Mouse (Mus musculus): ENCODE measurements around the gene Hspb11. TPM values are rescaled to one million over a fixed set of nuclear protein-coding genes. Genes with fewer than 3 reads are reported as not detected.
A peak's percentile ranks its signal among the peaks of the same experiment; 100 is the strongest.

The Hspb11 gene
- polyA plus RNA-seq, 1 experiment from 2014 or later: 40.6 TPM

- no peaks in the 10 kb centered on the region for H3K9me3 ChIP-seq (ENCODE audit: control insufficient read depth, low read length)
- H3K9ac ChIP-seq (ENCODE audit: low read length): peak overlapping the region; percentile 74
- 14% methylated on average over 7 of the region's 7 CpGs for WGBS
- H3K4me2 ChIP-seq (ENCODE audit: low read length): peak overlapping the region; percentile 80
- H3K4me3 ChIP-seq (ENCODE audit: control insufficient read depth in 1 of 2, insufficient read depth in 1 of 2, low read depth in 1 of 2, low read length in 2 of 2): peak overlapping the region; percentile 60 to 76
- no peaks in the 10 kb centered on the region for H3K27me3 ChIP-seq (ENCODE audit: control insufficient read depth, insufficient read depth, low read length)
- H3K4me1 ChIP-seq (ENCODE audit: control insufficient read depth in 2 of 2, insufficient read depth in 2 of 2, low read length in 2 of 2): peaks cover 3 to 5% of the 10 kb centered on the region in 2 experiments; a peak in 3 of 4 replicates
- H3K36me3 ChIP-seq (ENCODE audit: control insufficient read depth, insufficient read depth, low read length): peaks cover 31% of the 10 kb centered on the region
- H3K27ac ChIP-seq (replicated peaks in 1 of 2; ENCODE audit: control insufficient read depth in 1 of 2, insufficient read depth in 1 of 2, low read depth in 2 of 2, low read length in 2 of 2): no peak overlapping the region
- no peak for ATAC-seq (ENCODE audit: insufficient number of reproducible peaks, insufficient read depth, low FRiP score, low read depth)
Measured at GRCm38 (mm10) chr4:107314479-107314805, 61.0 kb downstream of the Hspb11 start.

DNA sequence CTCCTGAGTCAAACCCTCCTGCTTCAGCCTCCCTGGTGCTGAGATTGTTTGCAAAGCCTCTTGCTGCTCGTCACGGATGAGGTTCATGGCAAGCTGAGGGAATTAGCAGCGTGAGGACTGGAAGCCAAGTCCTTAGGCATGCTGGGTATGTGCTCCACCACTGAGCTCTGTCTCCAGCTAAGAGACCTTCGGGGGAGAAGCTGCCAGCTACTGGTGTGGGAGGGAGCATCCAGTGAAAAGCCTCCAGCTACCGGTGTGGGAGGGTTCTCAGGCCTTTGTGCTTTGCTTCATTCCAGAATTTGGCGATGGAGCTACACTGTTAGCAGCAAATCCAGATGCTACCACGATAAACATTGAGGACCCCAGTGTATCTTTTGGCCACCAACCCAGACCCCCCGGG is 65.3 kb downstream of the Hspb11 start:
- H3K9me3 ChIP-seq (ENCODE audit: control insufficient read depth, low read length): no peaks in the 10 kb centered on the region
- peaks cover 3 to 5% of the 10 kb centered on the region in 2 experiments; a peak in 3 of 4 replicates for H3K4me1 ChIP-seq (ENCODE audit: control insufficient read depth in 2 of 2, insufficient read depth in 2 of 2, low read length in 2 of 2)
- no peak overlapping the region for H3K9ac ChIP-seq (ENCODE audit: low read length)
- no peak for ATAC-seq (ENCODE audit: insufficient number of reproducible peaks, insufficient read depth, low FRiP score, low read depth)
- no peak overlapping the region for H3K4me2 ChIP-seq (ENCODE audit: low read length)
- no peak overlapping the region for H3K4me3 ChIP-seq (ENCODE audit: control insufficient read depth in 1 of 2, insufficient read depth in 1 of 2, low read depth in 1 of 2, low read length in 2 of 2)
- 71% methylated on average over 8 of the region's 8 CpGs for WGBS
- H3K27me3 ChIP-seq (ENCODE audit: control insufficient read depth, insufficient read depth, low read length): no peaks in the 10 kb centered on the region
- peaks cover 69% of the 10 kb centered on the region for H3K36me3 ChIP-seq (ENCODE audit: control insufficient read depth, insufficient read depth, low read length)
- no peak overlapping the region for H3K27ac ChIP-seq (replicated peaks in 1 of 2; ENCODE audit: control insufficient read depth in 1 of 2, insufficient read depth in 1 of 2, low read depth in 2 of 2, low read length in 2 of 2)

DNA sequence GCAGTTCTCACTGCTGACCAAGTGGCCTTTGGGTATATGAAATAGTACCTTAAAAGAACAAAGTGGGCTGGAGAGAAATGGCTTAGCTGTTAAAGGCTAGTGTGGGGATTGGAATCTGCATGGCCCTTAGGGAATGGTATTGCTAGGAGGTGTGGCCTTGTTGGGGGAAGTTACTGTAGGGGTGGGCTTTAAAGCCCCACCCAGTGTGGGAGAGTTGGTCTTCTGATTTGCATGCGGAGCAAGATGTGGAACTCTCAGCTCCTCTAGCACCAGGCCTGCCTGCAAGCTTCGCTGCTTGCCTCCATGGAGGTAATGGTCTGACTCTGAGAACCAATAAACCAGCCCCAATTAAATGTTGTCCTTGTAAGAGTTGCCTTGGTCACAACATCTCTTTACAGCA is 67.6 kb downstream of the Hspb11 start:
- 85% methylated on average over 2 of the region's 2 CpGs for WGBS
- no peaks in the 10 kb centered on the region for H3K9me3 ChIP-seq (ENCODE audit: control insufficient read depth, low read length)
- peaks cover 75% of the 10 kb centered on the region for H3K36me3 ChIP-seq (ENCODE audit: control insufficient read depth, insufficient read depth, low read length)
- no peak overlapping the region for H3K27ac ChIP-seq (replicated peaks in 1 of 2; ENCODE audit: control insufficient read depth in 1 of 2, insufficient read depth in 1 of 2, low read depth in 2 of 2, low read length in 2 of 2)
- H3K4me3 ChIP-seq (ENCODE audit: control insufficient read depth in 1 of 2, insufficient read depth in 1 of 2, low read depth in 1 of 2, low read length in 2 of 2): no peak overlapping the region
- H3K9ac ChIP-seq (ENCODE audit: low read length): no peak overlapping the region
- H3K4me1 ChIP-seq (ENCODE audit: control insufficient read depth in 2 of 2, insufficient read depth in 2 of 2, low read length in 2 of 2): no peaks in the 10 kb centered on the region
- no peak for ATAC-seq (ENCODE audit: insufficient number of reproducible peaks, insufficient read depth, low FRiP score, low read depth)
- H3K4me2 ChIP-seq (ENCODE audit: low read length): no peak overlapping the region
- no peaks in the 10 kb centered on the region for H3K27me3 ChIP-seq (ENCODE audit: control insufficient read depth, insufficient read depth, low read length)

GRCm38 (mm10) chr4:107323113-107323512 is 69.7 kb downstream of the Hspb11 start:
- Histone ChIP-seq H3K27me3 (ENCODE audit: control insufficient read depth, insufficient read depth, low read length) (no peaks in the 10 kb centered on the region), H3K4me3 (ENCODE audit: control insufficient read depth in 1 of 2, insufficient read depth in 1 of 2, low read depth in 1 of 2, low read length in 2 of 2) (no peak overlapping the region), H3K4me1 (ENCODE audit: control insufficient read depth in 2 of 2, insufficient read depth in 2 of 2, low read length in 2 of 2) (no peaks in the 10 kb centered on the region), H3K36me3 (ENCODE audit: control insufficient read depth, insufficient read depth, low read length) (peaks cover 65% of the 10 kb centered on the region), H3K4me2 (ENCODE audit: low read length) (no peak overlapping the region), H3K9ac (ENCODE audit: low read length) (no peak overlapping the region), H3K9me3 (ENCODE audit: control insufficient read depth, low read length) (no peaks in the 10 kb centered on the region), H3K27ac (replicated peaks in 1 of 2; ENCODE audit: control insufficient read depth in 1 of 2, insufficient read depth in 1 of 2, low read depth in 2 of 2, low read length in 2 of 2) (no peak overlapping the region)
- 98% methylated on average over 2 of the region's 2 CpGs for WGBS
- no peak for ATAC-seq (ENCODE audit: insufficient number of reproducible peaks, insufficient read depth, low FRiP score, low read depth)

DNA sequence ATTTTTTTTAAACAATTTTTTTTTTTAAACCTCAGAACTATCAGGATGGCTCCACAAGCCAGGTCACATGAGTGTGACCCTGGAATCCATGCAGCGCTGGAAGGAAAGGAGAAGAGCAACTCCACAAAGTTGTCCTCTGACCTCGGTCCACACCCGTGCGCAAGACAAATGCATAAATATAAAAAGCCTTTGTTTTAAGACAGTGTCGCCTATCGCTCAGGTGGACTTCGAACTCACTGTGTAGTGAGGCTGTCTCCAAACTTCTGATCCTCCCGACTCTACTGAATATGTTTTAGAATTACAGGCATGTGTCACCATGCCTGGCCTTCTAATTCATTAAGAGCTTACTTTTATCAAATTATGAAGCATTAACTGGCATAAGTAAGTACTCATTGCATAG is 75.1 kb downstream of the Hspb11 start:
- 94% methylated on average over 8 of the region's 8 CpGs for WGBS
- H3K9me3 ChIP-seq (ENCODE audit: control insufficient read depth, low read length): no peaks in the 10 kb centered on the region
- H3K9ac ChIP-seq (ENCODE audit: low read length): no peak overlapping the region
- H3K4me2 ChIP-seq (ENCODE audit: low read length): no peak overlapping the region
- ATAC-seq (ENCODE audit: insufficient number of reproducible peaks, insufficient read depth, low FRiP score, low read depth): no peak
- H3K36me3 ChIP-seq (ENCODE audit: control insufficient read depth, insufficient read depth, low read length): peaks cover 25% of the 10 kb centered on the region
- no peak overlapping the region for H3K4me3 ChIP-seq (ENCODE audit: control insufficient read depth in 1 of 2, insufficient read depth in 1 of 2, low read depth in 1 of 2, low read length in 2 of 2)
- no peak overlapping the region for H3K27ac ChIP-seq (replicated peaks in 1 of 2; ENCODE audit: control insufficient read depth in 1 of 2, insufficient read depth in 1 of 2, low read depth in 2 of 2, low read length in 2 of 2)
- H3K4me1 ChIP-seq (ENCODE audit: control insufficient read depth in 2 of 2, insufficient read depth in 2 of 2, low read length in 2 of 2): no peaks in the 10 kb centered on the region
- H3K27me3 ChIP-seq (ENCODE audit: control insufficient read depth, insufficient read depth, low read length): no peaks in the 10 kb centered on the region

Other genes starting within 250 kb of the Hspb11 start
- gene Mrpl37, start 186.7 kb upstream of the Hspb11 start, polyA plus RNA-seq (2014; fragmentation: Nextera tagmentation; extraction: Ambion mirVana): 98.4 and 103 TPM in 2 replicates
- gene Cyb5rl, start 186.6 kb upstream of the Hspb11 start, polyA plus RNA-seq (2014; fragmentation: Nextera tagmentation; extraction: Ambion mirVana): 1.7 and 5.1 TPM in 2 replicates
- not detected in 2 replicates for gene Cdcp2, start 156.7 kb upstream of the Hspb11 start, polyA plus RNA-seq (2014; fragmentation: Nextera tagmentation; extraction: Ambion mirVana)
- gene Tmem59, start 75.2 kb upstream of the Hspb11 start, polyA plus RNA-seq (2014; fragmentation: Nextera tagmentation; extraction: Ambion mirVana): 330 and 352 TPM in 2 replicates
- gene Tceanc2, start 74.5 kb upstream of the Hspb11 start, polyA plus RNA-seq (2014; fragmentation: Nextera tagmentation; extraction: Ambion mirVana): 11.4 and 16.8 TPM in 2 replicates
- not detected in 2 replicates for gene Ldlrad1, start 44.4 kb upstream of the Hspb11 start, polyA plus RNA-seq (2014; fragmentation: Nextera tagmentation; extraction: Ambion mirVana)
- 46.3 and 52.0 TPM in 2 replicates for gene Lrrc42, start 61 bp upstream of the Hspb11 start, polyA plus RNA-seq (2014; fragmentation: Nextera tagmentation; extraction: Ambion mirVana)
- not detected in 2 replicates for gene Dio1, start 53.6 kb downstream of the Hspb11 start, polyA plus RNA-seq (2014; fragmentation: Nextera tagmentation; extraction: Ambion mirVana)
- 43.4 and 49.7 TPM in 2 replicates for gene Yipf1, start 60.8 kb downstream of the Hspb11 start, polyA plus RNA-seq (2014; fragmentation: Nextera tagmentation; extraction: Ambion mirVana)
- gene Ndc1, start 114.2 kb downstream of the Hspb11 start, polyA plus RNA-seq (2014; fragmentation: Nextera tagmentation; extraction: Ambion mirVana): 24.2 and 27.8 TPM in 2 replicates
- gene Glis1, start 181.0 kb downstream of the Hspb11 start, polyA plus RNA-seq (2014; fragmentation: Nextera tagmentation; extraction: Ambion mirVana): 0.31 TPM in 1 of 2 replicates, not detected in the other

All from heart, embryonic 14.5 days (tissue).